11 mouse cellular contexts compared by ENCODE assay signal in the genomic region with DNA sequence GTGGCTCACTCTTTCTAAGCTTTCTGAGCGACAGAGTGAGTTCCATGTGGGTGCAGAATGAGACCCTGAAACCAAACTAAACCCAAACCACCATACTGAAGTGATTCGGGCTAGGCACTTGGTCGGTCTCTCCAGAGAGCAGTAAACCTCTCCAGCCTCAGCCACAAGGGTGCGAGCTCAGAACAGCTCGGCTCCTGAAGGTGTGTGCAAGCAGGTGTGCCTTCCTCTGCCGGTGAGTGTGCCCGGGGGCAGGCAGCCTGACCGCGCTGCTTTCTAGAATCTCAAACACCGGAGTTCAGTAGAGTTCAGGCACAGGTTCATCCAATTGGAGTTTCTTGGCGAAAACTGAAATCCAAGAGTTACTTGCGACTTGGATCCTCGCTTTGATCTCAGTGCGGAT. TPM values are rescaled to one million over a fixed set of nuclear protein-coding genes. Genes with fewer than 3 reads are reported as not detected.
DNase-seq lines count a peak whose midpoint lies in the region; ATAC-seq and TF ChIP-seq lines count a peak whose summit lies in the region.
"Had no signal": no experiment of that assay in that cellular context is flagged by ENCODE, and none has a peak within 500 bp of the region (broad histone marks: within the 10 kb centered on the region; RNA-seq: fewer than 3 reads in every experiment).

A gene (plus strand): TSS at position 368 of the 400 bp plus-strand sequence.

- ATAC-seq in forebrain, embryonic 11.5 days (replicated peaks; ENCODE audit: low FRiP score), result no peak
- ATAC-seq in forebrain, postnatal 0 days, result no peak
- ATAC-seq in lung, postnatal 0 days, result no peak
- no peak for ATAC-seq in limb, embryonic 12.5 days (ENCODE audit: insufficient number of reproducible peaks, insufficient read depth, low FRiP score, low TSS enrichment, low read depth)
- peak; percentile 60; the same call in 1 of the 2 replicates for ATAC-seq in stomach, embryonic 15.5 days (ENCODE audit: insufficient read depth, low FRiP score, low read depth)

- DNase-seq in forebrain, embryonic 11.5 days (ENCODE audit: low spot score), result no peak
- DNase-seq in forebrain, postnatal 0 days, result no peak
- peak; percentile 9 for DNase-seq in lung, postnatal 0 days (ENCODE audit: low spot score)
- no peak for DNase-seq in lung, postnatal 4 days
- DNase-seq in left cerebral cortex, adult 18-20 months (ENCODE audit: low spot score in 2 of 2), result no peak
- DNase-seq in gastrocnemius, adult 18-20 months (ENCODE audit: low spot score), result no peak
- DNase-seq: layer of hippocampus, postnatal 36 days; thymus, adult 2 months had no signal

- H3K9ac ChIP-seq in forebrain, embryonic 11.5 days (ENCODE audit: low read length), result 0 out of 2 replicates have a peak within 1 kb of the TSS, but pooled peaks have one; percentile 12
- H3K9ac ChIP-seq in forebrain, postnatal 0 days, result no peak within 1 kb of the TSS
- no peak within 1 kb of the TSS for H3K9ac ChIP-seq in lung, postnatal 0 days (replicated peaks; ENCODE audit: low read depth)
- H3K9ac ChIP-seq in limb, embryonic 12.5 days (replicated peaks), result no peak within 1 kb of the TSS
- H3K9ac ChIP-seq in stomach, embryonic 15.5 days, result no peak within 1 kb of the TSS

- H3K27ac ChIP-seq in forebrain, embryonic 11.5 days (ENCODE audit: low read depth, low read length), result no peak within 1 kb of the TSS
- H3K27ac ChIP-seq in forebrain, postnatal 0 days (ENCODE audit: low read depth, low read length), result no peak within 1 kb of the TSS
- H3K27ac ChIP-seq in lung, postnatal 0 days (ENCODE audit: low read length), result no peak within 1 kb of the TSS
- H3K27ac ChIP-seq in limb, embryonic 12.5 days, result no peak within 1 kb of the TSS
- no peak within 1 kb of the TSS for H3K27ac ChIP-seq in stomach, embryonic 15.5 days

- H3K27me3 ChIP-seq in forebrain, embryonic 11.5 days (ENCODE audit: control insufficient read depth, insufficient read depth, low read length), result 0 out of 2 replicates have a peak, but pooled peaks cover 2% of the 10 kb centered on the region
- no peaks in the 10 kb centered on the region; the same call in 1 of the 2 replicates for H3K27me3 ChIP-seq in forebrain, postnatal 0 days (ENCODE audit: insufficient read depth, low read length)
- H3K27me3 ChIP-seq in lung, postnatal 0 days (replicated peaks; ENCODE audit: insufficient read depth, low read length), result 0 out of 2 replicates have a peak, but pooled peaks cover 3% of the 10 kb centered on the region
- peaks cover 27% of the 10 kb centered on the region for H3K27me3 ChIP-seq in limb, embryonic 12.5 days
- no peaks in the 10 kb centered on the region for H3K27me3 ChIP-seq in stomach, embryonic 15.5 days (replicated peaks)

- 25% methylated on average over 14 of the region's 14 CpGs for WGBS in forebrain, embryonic 11.5 days
- 26% methylated on average over 14 of the region's 14 CpGs for WGBS in forebrain, postnatal 0 days
- 29% methylated on average over 14 of the region's 14 CpGs for WGBS in lung, postnatal 0 days
- 34% methylated on average over 14 of the region's 14 CpGs for WGBS in limb, embryonic 12.5 days
- 35% methylated on average over 14 of the region's 14 CpGs for WGBS in stomach, embryonic 15.5 days

- peak within 1 kb of the TSS; percentile 35 for H3K4me2 ChIP-seq in forebrain, embryonic 11.5 days (ENCODE audit: low read depth, low read length, severe bottlenecking)
- H3K4me2 ChIP-seq in forebrain, postnatal 0 days (ENCODE audit: low read depth), result no peak within 1 kb of the TSS
- peak within 1 kb of the TSS; percentile 27 for H3K4me2 ChIP-seq in lung, postnatal 0 days (replicated peaks; ENCODE audit: low read depth, low read length)
- H3K4me2 ChIP-seq in limb, embryonic 12.5 days, result peak within 1 kb of the TSS; percentile 41
- H3K4me2 ChIP-seq in stomach, embryonic 15.5 days, result peak within 1 kb of the TSS; percentile 32

- no peak for TF ChIP-seq CTCF in forebrain, postnatal 0 days (IDR thresholded peaks at IDR 0.05; ENCODE audit: low read depth)
- no peak for TF ChIP-seq CTCF in lung, postnatal 0 days (IDR thresholded peaks at IDR 0.05)

- H3K9me3 ChIP-seq in forebrain, embryonic 11.5 days (ENCODE audit: control insufficient read depth, low read length), result no peaks in the 10 kb centered on the region
- no peaks in the 10 kb centered on the region for H3K9me3 ChIP-seq in forebrain, postnatal 0 days (ENCODE audit: low read length)
- no peaks in the 10 kb centered on the region for H3K9me3 ChIP-seq in lung, postnatal 0 days (ENCODE audit: low read length)
- no peaks in the 10 kb centered on the region for H3K9me3 ChIP-seq in limb, embryonic 12.5 days
- H3K9me3 ChIP-seq in stomach, embryonic 15.5 days, result no peaks in the 10 kb centered on the region

- H3K4me1 ChIP-seq in forebrain, embryonic 11.5 days (replicated peaks; ENCODE audit: control insufficient read depth, insufficient read depth, low read length), result no peaks in the 10 kb centered on the region
- H3K4me1 ChIP-seq in forebrain, postnatal 0 days (ENCODE audit: insufficient read depth), result no peaks in the 10 kb centered on the region
- H3K4me1 ChIP-seq in lung, postnatal 0 days (ENCODE audit: insufficient read depth, low read depth, low read length), result no peaks in the 10 kb centered on the region
- peaks cover 6% of the 10 kb centered on the region for H3K4me1 ChIP-seq in limb, embryonic 12.5 days (replicated peaks)
- H3K4me1 ChIP-seq in stomach, embryonic 15.5 days, result no peaks in the 10 kb centered on the region

- no peak for TF ChIP-seq EP300 in lung, postnatal 0 days (IDR thresholded peaks at IDR 0.05)

- H3K36me3 ChIP-seq in forebrain, embryonic 11.5 days (ENCODE audit: control insufficient read depth, insufficient read depth, low read length), result no peaks in the 10 kb centered on the region
- H3K36me3 ChIP-seq in forebrain, postnatal 0 days (ENCODE audit: insufficient read depth), result no peaks in the 10 kb centered on the region
- no peaks in the 10 kb centered on the region for H3K36me3 ChIP-seq in lung, postnatal 0 days (ENCODE audit: insufficient read depth, low read length)
- H3K36me3 ChIP-seq in limb, embryonic 12.5 days, result no peaks in the 10 kb centered on the region
- H3K36me3 ChIP-seq in stomach, embryonic 15.5 days, result no peaks in the 10 kb centered on the region

- no peak within 1 kb of the TSS; the same call in 1 of the 2 replicates for H3K4me3 ChIP-seq in forebrain, embryonic 11.5 days (ENCODE audit: low read depth, low read length)
- no peak within 1 kb of the TSS for H3K4me3 ChIP-seq in forebrain, postnatal 0 days (ENCODE audit: low read depth, low read length)
- H3K4me3 ChIP-seq in lung, postnatal 0 days (ENCODE audit: low read depth, low read length), result no peak within 1 kb of the TSS
- peak within 1 kb of the TSS; percentile 9 for H3K4me3 ChIP-seq in limb, embryonic 12.5 days (replicated peaks)
- peak within 1 kb of the TSS; percentile 8 for H3K4me3 ChIP-seq in stomach, embryonic 15.5 days (replicated peaks)

RNA-seq across cellular contexts. Expression of the gene that starts here (rescaled TPM):
- polyA plus RNA-seq in forebrain, embryonic 11.5 days (2014; fragmentation: Nextera tagmentation; extraction: Ambion mirVana), result not detected in 2 replicates
- total RNA-seq in forebrain, postnatal 0 days (2014; rRNA removed), result not detected in 2 replicates
- not detected in 2 replicates for polyA plus RNA-seq in forebrain, postnatal 0 days (2015; fragmentation: Nextera tagmentation; extraction: Ambion mirVana)
- polyA plus RNA-seq in lung, postnatal 0 days (2015; fragmentation: Nextera tagmentation; extraction: Ambion mirVana), result not detected in 2 replicates
- polyA plus RNA-seq in limb, embryonic 12.5 days (2016; fragmentation: Nextera tagmentation; extraction: Ambion mirVana), result not detected in 2 replicates
- 0.15 and 0.23 TPM in 2 replicates for polyA plus RNA-seq in stomach, embryonic 15.5 days (2015; fragmentation: Nextera tagmentation; extraction: Ambion mirVana)
- total RNA-seq in left cerebral cortex, adult 18-20 months (2021), result under 1 TPM in 1 of 2 experiments, not detected in 1; 0.28 TPM
- total RNA-seq in gastrocnemius, adult 18-20 months (2021), result not detected
- total RNA-seq: layer of hippocampus, postnatal 36 days had no signal
- polyA plus RNA-seq: neural tube, embryonic 14.5 days had no signal

Comparison
In these comparisons a context has a peak if more than half of its experiments do, and no peak if none do; other contexts are left out.
1. Peak in DNase-seq and H3K4me2 ChIP-seq in lung, postnatal 0 days; RNA of the gene not detected or under 1 TPM.
2. Peak in ATAC-seq, H3K4me3 ChIP-seq and H3K4me2 ChIP-seq in stomach, embryonic 15.5 days; RNA of the gene not detected or under 1 TPM.